Mouse (Mus musculus): ENCODE results near the gene Peli2.

DNA sequence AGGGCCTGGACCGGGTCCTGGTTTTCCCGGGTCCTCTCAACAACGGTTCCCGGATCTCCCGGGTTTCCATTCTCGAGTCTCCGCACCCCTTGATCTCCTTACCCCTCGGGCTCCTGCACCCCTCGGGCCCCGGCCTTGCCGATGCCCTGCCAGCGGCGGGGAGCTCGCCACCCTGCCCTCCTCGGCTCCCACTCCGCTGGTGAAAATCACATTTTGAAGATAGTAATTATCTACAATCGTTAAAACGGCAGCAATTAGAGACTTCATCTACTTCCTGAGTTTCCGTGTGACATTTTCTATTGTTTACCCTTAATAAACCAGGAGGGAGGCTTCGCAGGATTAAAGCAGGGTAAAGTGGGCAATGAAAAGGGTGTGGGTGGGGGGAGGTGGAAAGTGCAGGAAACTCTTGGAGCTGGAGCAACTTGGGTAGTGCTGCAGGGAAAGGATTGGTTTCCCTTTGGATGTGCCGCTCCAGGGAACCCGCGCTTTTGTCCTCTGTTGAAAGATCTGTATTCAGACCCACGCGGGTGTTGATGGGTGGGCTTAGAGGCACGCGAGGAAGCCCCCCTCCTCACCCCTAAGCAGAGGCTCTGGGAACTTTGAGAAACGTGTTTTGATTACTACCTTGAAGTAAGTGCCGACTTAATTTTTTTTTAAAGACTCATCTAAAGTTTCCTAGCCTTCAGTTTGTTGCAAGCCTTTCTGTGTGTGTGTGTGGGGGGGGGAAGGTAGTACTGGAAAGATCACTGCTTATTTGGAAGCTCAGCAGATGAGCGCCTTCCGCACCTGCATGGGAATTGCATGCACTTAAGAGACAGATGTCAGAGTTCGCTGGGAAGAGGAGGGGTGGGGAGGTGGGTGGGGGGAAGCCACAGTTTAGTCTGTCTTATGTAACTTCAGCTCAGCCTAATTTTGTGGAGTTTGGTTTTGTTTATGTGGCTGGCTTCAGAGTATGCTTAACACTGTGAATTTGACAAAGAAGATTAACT, 1.2 kb downstream of the Peli2 start:
- TF ChIP-seq POLR2A (IDR thresholded peaks at IDR 0.05; ENCODE audit: insufficient read depth, low read depth, low read length) (no peak; the same call in 1 of the 2 replicates), CTCF (IDR thresholded peaks at IDR 0.05; ENCODE audit: insufficient read depth, low read depth, low read length) (no peak)

Measured in olfactory bulb, adult 2 months (tissue).